Mouse (Mus musculus) activated CD4-positive, CD25-positive, alpha-beta regulatory T cell, adult 4 months (primary cell): ENCODE results near the gene Wfdc3. TPM values are rescaled to one million over a fixed set of nuclear protein-coding genes. Genes with fewer than 3 reads are reported as not detected.

ENCODE experiments used
- ATAC-seq: one replicate; pipeline ENCODE4 v1.8.0; 2017
- polyA plus RNA-seq, 2 experiments: library from polyadenylated mRNA; unstranded; fragments of 100-300 nt; shearing (Covaris generic); gene quantifications; one replicate each; pipeline ENCODE4 v1.2.1; 2017

Gene Wfdc3
- not detected for polyA plus RNA-seq

GRCm38 (mm10) chr2:164745843-164746479, at the start of gene Wfdc3, which contains the start of gene Dnttip1:
TSS of gene Wfdc3 (minus strand) at chr2:164745931.
TSS of gene Dnttip1 (plus strand) at chr2:164745983.
- peak; percentile 90 for ATAC-seq

- ATAC-seq = peak; percentile 63
Measured at GRCm38 (mm10) chr2:164794293-164794692, 48.6 kb upstream of the Wfdc3 start.

- no peak for ATAC-seq
Measured at GRCm38 (mm10) chr2:164793772-164794171, 48.0 kb upstream of the Wfdc3 start.

GRCm38 (mm10) chr2:164793236-164793635, 47.5 kb upstream of the Wfdc3 start:
- peak; percentile 52 for ATAC-seq

GRCm38 (mm10) chr2:164792400-164793190, 46.9 kb upstream of the Wfdc3 start:
- ATAC-seq = no peak

GRCm38 (mm10) chr2:164791841-164792261, 46.1 kb upstream of the Wfdc3 start:
- ATAC-seq = no peak

GRCm38 (mm10) chr2:164790451-164790850, 44.7 kb upstream of the Wfdc3 start:
- no peak for ATAC-seq

- ATAC-seq = no peak
Measured at GRCm38 (mm10) chr2:164788411-164788810, 42.7 kb upstream of the Wfdc3 start.

- ATAC-seq = no peak
Measured at GRCm38 (mm10) chr2:164787779-164788178, 42.0 kb upstream of the Wfdc3 start.

GRCm38 (mm10) chr2:164787032-164787431, 41.3 kb upstream of the Wfdc3 start:
- ATAC-seq = no peak

GRCm38 (mm10) chr2:164786388-164786885, 40.7 kb upstream of the Wfdc3 start:
- no peak for ATAC-seq

GRCm38 (mm10) chr2:164785481-164786387, 40.0 kb upstream of the Wfdc3 start, which contains the start of gene Snx21:
TSS of gene Snx21 (plus strand) at chr2:164785823.
- peak; percentile 73 for ATAC-seq

GRCm38 (mm10) chr2:164784869-164785420, 39.2 kb upstream of the Wfdc3 start:
- no peak for ATAC-seq

GRCm38 (mm10) chr2:164783926-164784581, 38.3 kb upstream of the Wfdc3 start:
- ATAC-seq = no peak

GRCm38 (mm10) chr2:164781876-164782275, 36.1 kb upstream of the Wfdc3 start:
- no peak for ATAC-seq

- no peak for ATAC-seq
Measured at GRCm38 (mm10) chr2:164779481-164780086, 33.9 kb upstream of the Wfdc3 start, which contains the start of gene Tnnc2. TSS of gene Tnnc2 (minus strand) at chr2:164779967.

GRCm38 (mm10) chr2:164778809-164779208, 33.1 kb upstream of the Wfdc3 start:
- no peak for ATAC-seq

GRCm38 (mm10) chr2:164778015-164778287, 32.2 kb upstream of the Wfdc3 start:
- no peak for ATAC-seq

GRCm38 (mm10) chr2:164777246-164778014, 31.7 kb upstream of the Wfdc3 start:
- no peak for ATAC-seq

GRCm38 (mm10) chr2:164776801-164777200, 31.1 kb upstream of the Wfdc3 start:
- no peak for ATAC-seq

- no peak for ATAC-seq
Measured at GRCm38 (mm10) chr2:164776130-164776529, 30.4 kb upstream of the Wfdc3 start.
